23 mouse cellular contexts compared by ENCODE assay signal in the genomic region with DNA sequence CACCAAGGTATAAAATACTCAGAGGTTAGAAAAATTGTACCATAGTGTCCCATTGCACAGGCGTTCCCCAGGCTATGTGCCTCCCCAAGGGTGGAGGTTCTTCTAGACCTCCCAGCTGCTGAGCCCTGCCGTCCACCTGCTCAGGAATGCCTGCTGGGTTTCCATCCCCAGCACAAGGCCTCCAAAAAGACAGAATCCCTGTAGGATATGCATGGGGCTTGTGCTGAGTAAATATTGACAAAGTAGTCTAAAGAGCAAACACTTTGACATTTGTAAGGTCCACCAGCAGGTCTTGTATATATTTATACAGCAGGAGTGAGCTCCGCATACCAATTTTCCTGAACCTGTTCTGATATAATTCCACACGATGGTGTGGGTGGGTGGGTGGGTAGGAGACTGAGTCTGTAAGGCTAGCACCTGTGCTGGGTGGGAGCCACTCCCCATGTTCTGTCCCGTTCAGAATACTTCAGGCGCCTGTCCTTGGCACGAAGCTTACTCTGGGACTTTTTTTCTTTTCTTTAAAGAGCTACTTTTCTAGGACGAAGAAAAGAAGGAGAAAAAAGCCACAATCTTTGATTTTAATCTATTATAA.
DNase-seq lines count a peak whose midpoint lies in the region; ATAC-seq and TF ChIP-seq lines count a peak whose summit lies in the region.
"Had no signal": no experiment of that assay in that cellular context is flagged by ENCODE, and none has a peak within 500 bp of the region (broad histone marks: within the 10 kb centered on the region; RNA-seq: fewer than 3 reads in every experiment).

No protein-coding gene starts in this region.

- H3K27ac ChIP-seq in intestine, embryonic 14.5 days (ENCODE audit: low read depth) = no peak overlapping the region
- H3K27ac ChIP-seq in intestine, postnatal 0 days (ENCODE audit: low read depth, low read length) = no peak overlapping the region
- no peak overlapping the region for H3K27ac ChIP-seq in lung, embryonic 16.5 days (ENCODE audit: low read length)
- H3K27ac ChIP-seq in intestine, embryonic 15.5 days = no peak overlapping the region
- H3K27ac ChIP-seq in stomach, embryonic 16.5 days (ENCODE audit: low read length) = no peak overlapping the region
- H3K27ac ChIP-seq: forebrain, embryonic 10.5 days; forebrain, embryonic 13.5 days; heart, adult 2 months; heart, embryonic 10.5 days; heart, embryonic 13.5 days had no signal

- H3K36me3 ChIP-seq in intestine, embryonic 14.5 days (ENCODE audit: control insufficient read depth, insufficient read depth, low read length) = peaks cover 34% of the 10 kb centered on the region
- peaks cover 5% of the 10 kb centered on the region; the same call in 1 of the 2 replicates for H3K36me3 ChIP-seq in intestine, postnatal 0 days (ENCODE audit: control insufficient read depth, insufficient read depth)
- peaks cover 18% of the 10 kb centered on the region for H3K36me3 ChIP-seq in lung, embryonic 16.5 days (ENCODE audit: control insufficient read depth, insufficient read depth, low read length)
- peaks cover 7% of the 10 kb centered on the region; the same call in 1 of the 2 replicates for H3K36me3 ChIP-seq in intestine, embryonic 15.5 days
- peaks cover 14% of the 10 kb centered on the region for H3K36me3 ChIP-seq in stomach, embryonic 16.5 days (ENCODE audit: control insufficient read depth, insufficient read depth, low read length)

- TF ChIP-seq CTCF in intestine, postnatal 0 days (IDR thresholded peaks at IDR 0.05; ENCODE audit: low read depth) = no peak

- H3K9me3 ChIP-seq in intestine, embryonic 14.5 days (ENCODE audit: control insufficient read depth, low read length) = no peaks in the 10 kb centered on the region
- no peaks in the 10 kb centered on the region for H3K9me3 ChIP-seq in intestine, postnatal 0 days (ENCODE audit: control insufficient read depth)
- no peaks in the 10 kb centered on the region for H3K9me3 ChIP-seq in lung, embryonic 16.5 days (ENCODE audit: control insufficient read depth, low read length)
- H3K9me3 ChIP-seq in intestine, embryonic 15.5 days = no peaks in the 10 kb centered on the region
- no peaks in the 10 kb centered on the region; the same call in 1 of the 2 replicates for H3K9me3 ChIP-seq in stomach, embryonic 16.5 days (replicated peaks; ENCODE audit: control insufficient read depth, low read length)
- H3K9me3 ChIP-seq: forebrain, embryonic 13.5 days; heart, embryonic 13.5 days had no signal

- H3K27me3 ChIP-seq in intestine, embryonic 14.5 days (replicated peaks; ENCODE audit: control insufficient read depth, insufficient read depth, low read length) = no peaks in the 10 kb centered on the region
- no peaks in the 10 kb centered on the region for H3K27me3 ChIP-seq in intestine, postnatal 0 days (replicated peaks; ENCODE audit: control insufficient read depth, insufficient read depth, low read length)
- no peaks in the 10 kb centered on the region for H3K27me3 ChIP-seq in lung, embryonic 16.5 days (ENCODE audit: control insufficient read depth, insufficient read depth, low read depth, low read length)
- H3K27me3 ChIP-seq in intestine, embryonic 15.5 days (replicated peaks) = no peaks in the 10 kb centered on the region
- no peaks in the 10 kb centered on the region for H3K27me3 ChIP-seq in stomach, embryonic 16.5 days (ENCODE audit: control insufficient read depth, insufficient read depth, low read length)
- H3K27me3 ChIP-seq: forebrain, embryonic 13.5 days; heart, embryonic 13.5 days had no signal

- 49% methylated on average over 8 of the region's 8 CpGs for WGBS in intestine, embryonic 14.5 days
- 34% methylated on average over 8 of the region's 8 CpGs for WGBS in intestine, postnatal 0 days
- 50% methylated on average over 8 of the region's 8 CpGs for WGBS in lung, embryonic 16.5 days
- 51% methylated on average over 8 of the region's 8 CpGs for WGBS in intestine, embryonic 15.5 days
- WGBS in stomach, embryonic 16.5 days = 46% methylated on average over 8 of the region's 8 CpGs

- 0 out of 2 replicates have a peak, but pooled peaks have one; percentile 68 for ATAC-seq in intestine, embryonic 14.5 days (replicated peaks; ENCODE audit: low FRiP score, low TSS enrichment, low read depth)
- ATAC-seq in intestine, postnatal 0 days = no peak
- ATAC-seq in lung, embryonic 16.5 days (ENCODE audit: low read depth) = peak; percentile 91
- ATAC-seq in intestine, embryonic 15.5 days = peak; percentile 70; the same call in 1 of the 2 replicates
- ATAC-seq in stomach, embryonic 16.5 days (ENCODE audit: insufficient read depth, low FRiP score) = peak; percentile 85; the same call in 1 of the 2 replicates
- no peak for ATAC-seq in megakaryocyte, adult 5-6 weeks (ENCODE audit: poor library complexity, severe bottlenecking)
- ATAC-seq: activated CD4-positive, CD25-positive, alpha-beta regulatory T cell, adult 4 months; forebrain, embryonic 13.5 days; forebrain, embryonic 16.5 days had no signal

- no peak overlapping the region for H3K9ac ChIP-seq in intestine, embryonic 14.5 days (ENCODE audit: low read length)
- H3K9ac ChIP-seq in intestine, postnatal 0 days (ENCODE audit: low read depth, low read length) = no peak overlapping the region
- H3K9ac ChIP-seq in lung, embryonic 16.5 days (ENCODE audit: low read length) = no peak overlapping the region
- H3K9ac ChIP-seq in intestine, embryonic 15.5 days = no peak overlapping the region
- no peak overlapping the region for H3K9ac ChIP-seq in stomach, embryonic 16.5 days (ENCODE audit: low read length)
- H3K9ac ChIP-seq: forebrain, embryonic 13.5 days; heart, embryonic 13.5 days had no signal

- no peaks in the 10 kb centered on the region for H3K4me1 ChIP-seq in intestine, embryonic 14.5 days (replicated peaks; ENCODE audit: control insufficient read depth, insufficient read depth, low read length)
- no peaks in the 10 kb centered on the region for H3K4me1 ChIP-seq in intestine, postnatal 0 days (replicated peaks; ENCODE audit: control insufficient read depth, insufficient read depth, low read length)
- no peaks in the 10 kb centered on the region for H3K4me1 ChIP-seq in lung, embryonic 16.5 days (replicated peaks; ENCODE audit: control insufficient read depth, insufficient read depth, low read length)
- no peaks in the 10 kb centered on the region for H3K4me1 ChIP-seq in intestine, embryonic 15.5 days (replicated peaks)
- no peaks in the 10 kb centered on the region; the same call in 1 of the 2 replicates for H3K4me1 ChIP-seq in stomach, embryonic 16.5 days (ENCODE audit: control insufficient read depth, insufficient read depth, low read length)
- H3K4me1 ChIP-seq: heart, embryonic 10.5 days; heart, embryonic 13.5 days had no signal

- no peak for DNase-seq in intestine, embryonic 14.5 days (ENCODE audit: low spot score)
- no peak for DNase-seq in lung, postnatal 4 days
- DNase-seq: adrenal gland, adult 8-10 months; adrenal gland, postnatal 25 days; cerebellum, adult 18-20 months; cerebellum, adult 9-10 months; cerebellum, postnatal 14 days; gastrocnemius, postnatal 10 days; gastrocnemius, postnatal 36 days; heart, adult 2 months; heart, postnatal 14 days; heart, postnatal 4 days had no signal

- no peak overlapping the region for H3K4me3 ChIP-seq in intestine, embryonic 14.5 days (ENCODE audit: low read depth, low read length)
- H3K4me3 ChIP-seq in intestine, postnatal 0 days (ENCODE audit: low read depth, low read length) = no peak overlapping the region
- no peak overlapping the region for H3K4me3 ChIP-seq in lung, embryonic 16.5 days (ENCODE audit: low read length)
- no peak overlapping the region for H3K4me3 ChIP-seq in intestine, embryonic 15.5 days (replicated peaks)
- no peak overlapping the region for H3K4me3 ChIP-seq in stomach, embryonic 16.5 days (replicated peaks; ENCODE audit: low read length)
- H3K4me3 ChIP-seq: forebrain, embryonic 10.5 days; forebrain, embryonic 13.5 days; heart, adult 2 months; heart, embryonic 10.5 days; heart, embryonic 13.5 days had no signal

- no peak overlapping the region for H3K4me2 ChIP-seq in intestine, embryonic 14.5 days (ENCODE audit: low read length)
- no peak overlapping the region for H3K4me2 ChIP-seq in intestine, postnatal 0 days (replicated peaks; ENCODE audit: low read depth)
- no peak overlapping the region for H3K4me2 ChIP-seq in lung, embryonic 16.5 days (ENCODE audit: low read depth, low read length)
- no peak overlapping the region for H3K4me2 ChIP-seq in intestine, embryonic 15.5 days (replicated peaks)
- no peak overlapping the region for H3K4me2 ChIP-seq in stomach, embryonic 16.5 days (ENCODE audit: low read depth, low read length)
- H3K4me2 ChIP-seq: forebrain, embryonic 13.5 days; heart, embryonic 13.5 days had no signal

Comparison
In these comparisons a context has a peak if more than half of its experiments do, and no peak if none do; other contexts are left out.
1. ATAC-seq: peak in intestine, embryonic 14.5 days (single experiment), lung, embryonic 16.5 days (single experiment), intestine, embryonic 15.5 days (single experiment) and stomach, embryonic 16.5 days (single experiment); none in intestine, postnatal 0 days (single experiment) and megakaryocyte, adult 5-6 weeks (single experiment).